Mouse (Mus musculus) retina, postnatal 1 day (tissue): ENCODE results near the gene Col19a1.
A peak's percentile ranks its signal among the peaks of the same experiment; 100 is the strongest.

Source experiments
- DNase-seq: peaks from one replicate; pipeline ENCODE4 v3.0.0-alpha.2; 2012

Col19a1 gene

DNA sequence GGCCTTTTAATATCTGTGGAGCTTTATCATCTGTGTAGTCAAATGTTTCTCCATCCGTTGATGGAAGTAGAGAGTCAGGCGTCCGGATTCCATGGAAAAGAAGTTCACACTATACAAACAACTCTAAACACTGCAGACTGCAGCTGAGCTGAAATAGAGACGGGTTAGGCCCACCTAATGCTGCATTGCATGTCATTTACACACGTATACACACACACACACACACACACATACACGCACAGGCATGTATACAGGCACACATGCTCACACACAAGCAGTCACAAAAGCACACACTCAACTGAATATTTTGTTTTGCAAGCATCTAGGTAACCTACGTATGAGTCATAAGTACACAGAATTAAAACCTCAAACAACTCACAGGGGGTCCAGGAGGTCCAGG, 284.2 kb downstream of the Col19a1 start:
- DNase-seq = no peak

DNA sequence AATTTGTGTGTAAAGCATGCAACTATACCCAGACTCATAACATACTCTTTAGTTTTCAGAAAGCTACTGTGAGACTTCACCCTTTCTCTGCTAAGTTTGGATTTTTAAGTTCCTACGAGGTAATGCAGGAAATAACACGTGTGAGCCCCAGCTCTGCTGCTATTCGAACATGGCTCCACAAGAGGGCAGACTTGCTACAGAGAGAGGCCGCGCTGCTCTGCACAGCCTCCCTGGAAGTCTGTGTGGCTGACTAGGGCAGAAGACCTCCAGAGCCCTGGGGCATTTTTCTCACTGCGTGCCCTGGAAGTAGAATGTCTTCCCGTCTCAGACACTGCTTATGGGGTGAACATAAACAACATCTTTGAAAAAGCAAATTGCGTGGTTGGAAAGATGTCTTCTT, 284.6 kb downstream of the Col19a1 start:
- DNase-seq = peak; percentile 79

DNA sequence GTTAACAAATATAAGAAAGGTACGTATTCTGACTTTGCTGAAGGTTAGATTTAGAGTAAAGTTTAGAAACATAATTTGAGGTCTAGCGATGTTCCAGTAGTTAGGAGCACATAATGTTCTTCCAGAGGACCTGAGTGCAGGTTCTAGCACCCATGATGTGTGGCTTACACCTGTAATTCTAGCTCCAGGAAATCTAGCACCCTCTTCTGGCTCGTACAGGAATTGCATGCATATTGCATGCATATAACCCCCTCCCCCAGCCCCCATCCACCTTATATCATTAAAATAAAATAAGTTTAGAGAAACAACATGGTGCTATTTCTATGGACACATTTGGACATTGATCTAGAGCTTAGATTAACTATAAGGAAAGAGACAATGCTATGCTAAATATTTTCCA, 286.6 kb downstream of the Col19a1 start:
- no peak for DNase-seq

- no peak for DNase-seq
These were observed 292.0 kb downstream of the Col19a1 start for GRCm38 (mm10) chr1:24294979-24295942.

DNA sequence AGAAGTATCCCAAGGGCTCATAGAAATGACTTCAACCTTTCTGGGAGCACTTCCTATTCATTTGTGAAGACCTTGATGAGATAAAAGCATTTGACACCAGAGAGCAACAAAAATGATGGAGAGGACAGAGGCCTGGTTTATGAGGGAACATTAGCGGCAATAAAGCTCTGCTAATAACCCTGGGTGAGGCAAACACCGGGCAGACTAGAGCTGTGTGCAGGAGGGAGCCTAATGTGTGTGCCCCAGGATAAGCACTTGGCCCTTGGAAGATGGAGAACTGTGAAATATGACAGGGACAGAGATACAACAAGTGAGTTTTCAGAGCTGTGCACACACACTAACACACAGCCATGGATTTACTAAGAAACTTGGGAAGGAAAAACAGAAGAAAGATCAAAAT, 294.8 kb downstream of the Col19a1 start:
- no peak for DNase-seq

DNA sequence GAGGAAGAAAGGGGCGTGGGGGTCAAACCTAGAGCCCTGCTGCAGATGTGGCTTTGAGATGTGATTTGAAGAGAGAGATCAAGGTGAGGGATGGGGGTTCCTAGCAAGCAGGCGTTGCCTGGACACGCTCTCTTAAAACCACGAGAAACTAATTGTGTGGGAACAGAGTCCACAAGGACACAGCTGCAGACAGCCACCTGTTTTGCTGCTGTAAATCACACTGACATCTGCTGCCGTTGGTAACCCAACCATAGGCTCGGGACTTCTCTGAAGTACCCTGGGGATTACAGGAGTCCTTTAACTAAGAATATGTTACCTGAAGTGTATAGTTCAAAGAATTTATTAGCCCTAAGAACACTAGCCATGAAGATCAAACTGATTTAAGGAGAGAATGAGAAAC, 300.9 kb downstream of the Col19a1 start:
- no peak for DNase-seq

GRCm38 (mm10) chr1:24267022-24267421, 320.2 kb downstream of the Col19a1 start:
- no peak for DNase-seq

DNA sequence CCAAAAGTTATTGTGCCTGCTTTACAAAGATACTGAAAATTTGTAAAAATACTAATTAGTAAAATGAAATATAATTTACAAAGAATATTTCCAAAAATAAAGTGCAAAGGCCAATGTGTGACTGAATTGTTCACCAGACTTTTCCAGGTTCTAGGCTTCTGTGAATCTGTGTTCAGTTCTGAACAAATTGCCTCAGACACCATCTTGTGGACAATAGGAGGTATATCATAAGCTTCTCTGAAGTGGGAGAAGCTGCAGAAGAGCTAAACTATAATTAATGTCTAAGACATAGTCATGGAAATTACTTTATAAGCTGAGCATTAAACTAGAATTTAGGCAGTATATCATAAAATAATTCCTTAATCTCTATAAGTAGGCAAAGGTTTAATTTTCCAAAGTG, 326.1 kb downstream of the Col19a1 start:
- DNase-seq = no peak

DNA sequence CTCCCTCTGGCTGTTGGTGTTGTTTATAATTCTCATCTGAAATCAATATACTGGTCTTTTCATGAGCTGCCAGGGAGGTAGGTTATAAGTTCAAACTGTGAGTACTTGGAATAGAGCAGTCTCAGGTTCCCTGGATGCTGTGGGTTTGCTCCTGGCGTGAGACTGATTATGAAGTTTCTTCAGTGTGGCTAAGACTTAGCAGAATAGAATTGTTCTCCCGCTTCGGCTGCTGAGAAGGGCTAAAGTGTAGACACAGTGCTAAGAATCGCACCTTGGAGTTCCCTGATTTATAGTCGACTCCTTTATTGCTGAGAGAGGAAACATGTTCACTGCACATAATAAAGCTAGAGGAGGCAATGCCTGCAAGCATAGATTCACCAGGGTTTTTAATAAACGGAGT, 327.9 kb downstream of the Col19a1 start:
- no peak for DNase-seq

DNA sequence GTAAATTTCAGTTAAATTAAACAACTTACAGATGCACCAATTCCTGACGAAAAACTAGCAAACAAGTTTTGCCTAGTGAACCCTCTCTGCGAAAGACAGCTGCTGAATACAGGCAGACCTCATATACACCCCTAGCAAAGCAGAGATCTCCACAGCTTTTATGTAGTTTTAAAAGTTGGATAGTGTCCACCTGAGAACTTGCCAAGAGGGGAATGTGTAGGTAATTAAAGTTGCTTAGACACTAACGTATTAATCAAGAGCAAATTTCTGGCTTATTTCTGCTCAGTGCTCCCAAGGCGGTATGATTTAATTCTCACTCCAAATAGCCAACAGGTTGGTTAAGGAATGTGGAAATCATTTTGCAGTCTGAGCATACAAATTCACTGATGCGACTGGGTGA, 329.3 kb downstream of the Col19a1 start:
- no peak for DNase-seq

DNA sequence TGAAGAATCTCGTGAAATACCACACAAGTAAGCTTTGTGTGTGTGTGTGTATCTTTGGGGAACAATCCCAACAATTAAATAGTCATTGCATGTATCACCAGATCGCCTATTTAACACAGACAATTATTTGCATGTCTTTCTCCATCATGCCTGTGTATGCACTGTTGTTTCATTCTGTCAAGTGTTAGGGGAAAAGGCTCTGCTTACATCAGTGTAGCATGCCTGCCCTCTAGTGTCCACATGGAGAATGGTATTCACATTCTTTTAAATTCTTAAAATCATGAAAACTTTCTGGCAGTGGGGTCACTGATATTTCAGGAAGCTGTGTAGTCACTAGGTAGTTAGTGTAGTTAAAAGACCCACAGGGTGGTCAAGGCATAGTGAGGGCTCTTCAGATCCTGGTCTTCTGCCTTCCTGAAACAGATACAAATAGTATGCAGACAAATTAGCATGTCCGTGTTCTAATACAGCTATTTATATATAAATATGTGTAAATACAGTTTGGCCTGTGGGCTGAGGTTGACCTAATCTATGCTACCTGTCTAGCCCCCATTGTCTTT, 338.1 kb downstream of the Col19a1 start:
- DNase-seq = peak; percentile 82

- peak; percentile 64 for DNase-seq
These were observed 338.8 kb downstream of the Col19a1 start for GRCm38 (mm10) chr1:24248294-24249104.

DNA sequence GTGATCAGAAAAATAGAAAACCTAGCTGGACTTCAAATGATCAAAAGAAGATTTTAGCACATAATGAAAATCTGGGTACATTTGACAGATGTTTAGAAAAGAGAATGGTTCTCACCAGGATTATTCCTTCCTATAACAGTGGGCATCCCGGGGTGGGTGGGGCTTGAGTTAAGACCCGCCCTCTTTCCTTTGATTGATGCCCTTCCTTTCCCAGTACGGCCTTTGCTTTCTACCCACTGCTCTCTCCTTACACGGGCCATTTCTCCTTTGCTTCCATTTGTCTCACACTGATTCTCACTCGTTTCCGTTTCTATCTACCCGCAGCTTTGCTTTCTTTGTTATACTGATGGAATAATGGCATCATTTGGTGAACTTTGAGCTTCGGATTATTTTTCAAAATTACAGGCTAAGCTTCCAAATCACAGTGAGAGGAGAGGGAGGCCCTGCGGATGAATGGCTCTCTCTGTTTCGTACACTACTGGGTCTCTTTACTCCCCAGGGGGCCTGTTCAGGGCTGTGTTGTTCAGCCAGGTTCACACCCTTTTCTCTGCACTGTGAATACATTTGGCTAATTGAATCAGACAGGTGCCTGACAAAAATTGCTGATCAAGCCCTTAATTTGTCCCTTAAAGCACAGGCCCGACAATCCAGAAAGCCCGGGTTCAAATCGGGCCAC, 341.4 kb downstream of the Col19a1 start:
- DNase-seq = peak; percentile 93

DNA sequence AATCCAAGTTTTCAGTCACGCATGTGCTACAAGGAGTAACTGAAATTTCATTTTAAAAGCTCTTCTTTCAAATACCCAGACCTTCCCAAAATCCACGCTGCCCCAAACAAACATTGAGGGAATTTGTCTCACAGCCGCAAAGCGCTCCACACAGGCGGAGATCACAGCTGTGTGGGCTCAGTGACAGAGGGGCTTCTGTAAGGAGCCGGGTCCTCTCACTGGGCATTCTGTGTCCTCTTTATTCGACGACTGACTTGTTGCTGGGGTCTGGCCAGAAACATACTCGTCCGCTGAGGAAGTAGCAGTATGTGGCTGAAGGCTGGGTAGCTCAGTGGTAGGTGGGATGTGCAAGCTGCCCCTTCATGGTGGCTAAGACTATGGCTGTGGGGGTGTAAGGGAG, 342.3 kb downstream of the Col19a1 start:
- DNase-seq = no peak

DNA sequence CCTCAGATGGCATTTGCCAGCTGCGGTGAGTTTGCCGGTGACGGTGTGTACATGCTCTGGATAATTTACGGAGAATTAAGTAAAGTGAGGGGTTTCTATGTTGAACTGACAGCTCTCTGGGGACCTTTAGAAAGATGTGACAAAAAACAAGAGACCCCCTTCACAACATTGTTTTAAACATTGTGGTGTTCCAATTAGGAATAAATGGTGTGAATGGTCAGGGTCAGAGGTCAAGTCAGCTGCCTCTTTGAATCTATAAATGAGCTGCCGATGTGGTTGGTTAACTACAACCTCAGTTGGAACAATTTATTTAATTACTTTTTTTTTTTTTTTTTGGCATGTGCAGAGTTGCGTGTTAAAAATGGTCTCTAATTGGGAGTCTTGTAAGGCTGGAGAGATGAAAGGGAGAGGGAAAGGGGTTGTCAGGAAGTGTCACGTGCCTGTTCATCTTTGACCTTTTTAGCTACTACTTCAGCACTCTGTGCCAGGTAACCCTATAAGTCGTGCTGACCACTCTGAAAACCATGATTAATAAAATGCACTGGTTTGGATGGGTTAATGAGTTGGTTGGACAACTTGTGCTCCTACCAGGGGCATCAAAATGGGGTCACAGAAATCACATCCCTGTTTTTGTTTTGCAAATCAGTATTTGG, 347.1 kb downstream of the Col19a1 start:
- DNase-seq = peak; percentile 95

DNA sequence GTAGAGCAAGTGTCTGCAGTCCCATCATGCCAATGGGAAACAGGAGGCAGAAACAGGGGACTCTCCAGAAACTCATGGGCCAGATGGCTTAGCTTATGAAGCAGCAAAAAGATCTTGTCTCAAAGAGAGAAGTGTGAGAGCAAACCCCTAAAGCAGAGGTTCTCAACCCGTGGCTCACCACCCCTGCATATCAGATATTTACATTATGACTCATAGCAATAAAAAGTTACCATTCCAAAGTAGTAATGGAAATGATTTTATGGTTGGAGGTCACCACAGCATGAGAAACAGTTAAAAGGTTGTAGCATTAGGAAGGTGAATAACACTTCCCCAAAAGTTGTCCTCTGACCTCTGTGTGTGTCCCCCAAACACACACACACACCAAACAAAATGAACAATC, 350.9 kb downstream of the Col19a1 start:
- no peak for DNase-seq

DNA sequence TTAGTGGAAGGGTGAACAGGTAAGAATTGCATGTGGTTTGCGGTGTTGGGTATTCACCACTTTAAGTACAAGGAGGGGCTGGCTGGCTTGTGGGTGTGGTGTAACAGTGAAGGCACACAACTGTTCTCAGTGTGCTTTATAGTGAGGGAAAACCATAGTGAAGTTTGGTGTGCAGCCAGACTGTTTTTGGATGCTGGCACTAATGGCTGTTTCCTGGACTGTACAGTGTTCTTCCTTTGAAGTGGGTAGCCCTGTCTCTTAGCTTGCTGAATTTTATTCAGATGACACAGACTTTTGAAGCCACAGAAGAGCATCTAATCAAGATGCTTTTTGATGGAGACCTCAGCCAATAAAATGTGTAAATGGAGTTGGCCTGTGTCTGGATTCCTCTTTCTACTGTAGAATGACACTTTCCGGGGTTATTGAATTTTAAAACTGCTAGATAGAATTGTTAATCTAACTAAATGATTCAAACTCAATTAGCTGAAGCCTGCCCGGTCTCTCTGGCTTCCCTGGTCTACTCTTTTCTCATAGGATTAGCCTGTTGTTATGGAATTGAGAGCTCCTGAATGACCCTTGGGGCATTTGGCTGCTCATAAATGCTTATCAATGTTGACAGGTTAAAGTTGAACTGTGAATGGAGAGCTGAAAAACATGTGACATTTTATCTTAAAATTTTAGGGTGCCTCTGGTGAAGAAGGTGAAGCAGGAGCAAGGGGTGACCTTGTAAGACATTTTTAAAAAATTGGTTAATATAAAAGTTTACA, 355.6 kb downstream of the Col19a1 start:
- peak; percentile 59 for DNase-seq

DNA sequence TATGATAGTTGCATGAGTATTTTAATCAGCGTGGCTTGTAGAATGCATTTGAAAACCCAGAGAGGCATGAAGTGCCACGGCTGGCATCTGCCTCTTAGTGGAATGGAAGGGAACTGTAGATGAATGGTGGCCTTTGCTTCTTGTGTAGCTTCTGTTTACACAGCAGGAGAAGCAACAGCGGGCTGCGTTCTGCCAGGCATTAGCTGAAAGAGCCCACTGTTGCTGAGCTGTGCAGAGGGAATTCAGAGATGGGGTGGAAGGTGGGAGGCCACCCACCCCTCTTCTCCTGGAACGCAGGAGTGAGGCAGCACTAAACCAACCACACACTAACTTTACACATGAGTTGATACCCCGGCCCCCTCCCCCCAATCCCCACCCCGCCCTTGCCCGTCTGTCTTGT, 356.8 kb downstream of the Col19a1 start:
- DNase-seq = peak; percentile 82

- DNase-seq = no peak
These were observed 357.7 kb downstream of the Col19a1 start for GRCm38 (mm10) chr1:24229552-24229951.

DNA sequence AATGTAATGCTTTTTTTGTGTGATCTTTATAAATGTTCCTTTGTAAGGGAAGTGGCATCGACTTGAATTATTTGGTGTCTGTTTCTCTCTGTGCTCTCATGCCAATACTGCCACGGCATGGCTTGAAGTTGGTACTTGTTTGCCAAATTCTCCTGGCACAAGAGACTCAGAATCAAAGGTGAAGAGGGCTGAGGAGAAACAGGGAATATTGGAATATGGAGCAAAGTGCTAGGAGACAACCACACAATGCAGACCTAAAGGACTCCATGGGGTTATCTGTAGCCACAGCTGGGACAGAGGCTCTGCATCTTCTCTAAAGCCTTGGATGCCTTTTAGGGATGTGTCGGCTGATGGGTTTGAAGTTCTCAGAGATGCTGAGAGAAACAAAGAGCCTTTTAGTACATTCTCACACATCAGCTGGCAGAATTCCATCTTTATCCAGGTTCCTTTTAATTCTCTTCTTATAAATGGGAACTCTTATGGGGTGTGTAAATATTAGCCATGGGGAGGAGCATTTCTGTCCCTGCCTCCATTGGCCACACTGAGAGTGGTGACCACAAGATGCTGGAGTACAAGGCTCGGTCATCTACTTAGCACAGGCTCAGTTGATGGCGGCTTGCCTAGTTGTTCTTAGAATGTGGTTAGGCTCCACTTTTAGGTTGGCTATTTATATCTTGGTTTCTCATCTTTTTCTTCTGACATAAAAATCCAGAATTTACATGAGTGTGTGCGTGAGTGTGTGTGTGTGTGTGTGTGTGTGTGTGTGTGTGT, 360.1 kb downstream of the Col19a1 start:
- DNase-seq = no peak
